Mouse (Mus musculus) liver, embryonic 14.5 days (tissue): ENCODE results near the gene Myt1l.

Source experiments
- CTCF ChIP-seq: IDR thresholded peaks from 2 replicates; pipeline ENCODE4 v1.5.1; 2016; ENCODE audit warnings: antibody characterized with exemption, low read depth, control low read depth
- EP300 ChIP-seq: IDR thresholded peaks from 2 replicates; pipeline ENCODE4 v1.6.1; 2016; ENCODE audit warnings: antibody characterized with exemption, low read depth

GRCm38 (mm10) chr12:29534326-29534725 is 6.1 kb downstream of the Myt1l start:
- TF ChIP-seq CTCF (no peak), EP300 (no peak)
